8 mouse cellular contexts compared by ENCODE assay signal in genomic region chr14:46821873-46822716, GRCm38 (mm10). TPM values are rescaled to one million over a fixed set of nuclear protein-coding genes. Genes with fewer than 3 reads are reported as not detected.
DNase-seq lines count a peak whose midpoint lies in the region; ATAC-seq and TF ChIP-seq lines count a peak whose summit lies in the region.

Gmfb (minus strand) TSS chr14:46822242.

- H3K79me2 ChIP-seq in MEL (ENCODE audit: control insufficient read depth, insufficient read depth, low read length, poor library complexity), result peaks cover 39% of the 10 kb centered on the region

- peaks cover 3 to 18% of the 10 kb centered on the region in 2 experiments; a peak in 3 of 4 replicates for H3K36me3 ChIP-seq in MEL (ENCODE audit: control insufficient read depth in 1 of 2, insufficient read depth in 2 of 2, low read length in 2 of 2)
- H3K36me3 ChIP-seq in forebrain, postnatal 0 days (ENCODE audit: insufficient read depth), result no peaks in the 10 kb centered on the region
- H3K36me3 ChIP-seq in lung, embryonic 16.5 days (ENCODE audit: control insufficient read depth, insufficient read depth, low read length), result peaks cover 3% of the 10 kb centered on the region; the same call in 1 of the 2 replicates

- peak within 1 kb of the TSS; percentile 69 for H3K4me2 ChIP-seq in forebrain, postnatal 0 days (ENCODE audit: low read depth)
- H3K4me2 ChIP-seq in lung, embryonic 16.5 days (ENCODE audit: low read depth, low read length), result peak within 1 kb of the TSS; percentile 76

- peak; percentile 60 to 79; a peak in 2 of 4 replicates for TF ChIP-seq POLR2A in MEL (IDR thresholded peaks at IDR 0.05; ENCODE audit: control insufficient read depth in 1 of 2, insufficient read depth in 1 of 2, low read depth in 1 of 2, low read length in 2 of 2, poor library complexity in 1 of 2)
- peak; percentile 63 for TF ChIP-seq POLR2A in cerebellum, adult 2 months (IDR thresholded peaks at IDR 0.05; ENCODE audit: borderline replicate concordance, insufficient read depth, low read length)

- TF ChIP-seq RAD21 in MEL (IDR thresholded peaks at IDR 0.05; ENCODE audit: low read depth, low read length), result no peak

- under 1% methylated on average over 65 of the region's 65 CpGs for WGBS in cerebellum, adult 2 months
- under 1% methylated on average over 63 of the region's 65 CpGs for WGBS in forebrain, postnatal 0 days
- under 1% methylated on average over 65 of the region's 65 CpGs for WGBS in lung, embryonic 16.5 days

- peak within 1 kb of the TSS; percentile 100 for H3K9ac ChIP-seq in MEL (ENCODE audit: control insufficient read depth, low read depth, low read length, poor library complexity, severe bottlenecking)
- H3K9ac ChIP-seq in forebrain, postnatal 0 days, result peak within 1 kb of the TSS; percentile 90
- peak within 1 kb of the TSS; percentile 95 for H3K9ac ChIP-seq in lung, embryonic 16.5 days (ENCODE audit: low read length)

- peak within 1 kb of the TSS; percentile 95 to 99 for H3K4me3 ChIP-seq in MEL (ENCODE audit: control insufficient read depth in 1 of 2, insufficient read depth in 1 of 2, low read depth in 2 of 2, low read length in 2 of 2)
- H3K4me3 ChIP-seq in cerebellum, adult 2 months (replicated peaks; ENCODE audit: insufficient read depth, low read depth, low read length), result peak within 1 kb of the TSS; percentile 63
- peak within 1 kb of the TSS; percentile 93 for H3K4me3 ChIP-seq in forebrain, postnatal 0 days (ENCODE audit: low read depth, low read length)
- peak within 1 kb of the TSS; percentile 77 for H3K4me3 ChIP-seq in lung, embryonic 16.5 days (ENCODE audit: low read length)

- no peaks in the 10 kb centered on the region for H3K27me3 ChIP-seq in MEL (ENCODE audit: control insufficient read depth in 1 of 2, insufficient read depth in 2 of 2, low read length in 2 of 2)
- H3K27me3 ChIP-seq in cerebellum, adult 2 months (ENCODE audit: control insufficient read depth, insufficient read depth, low read length), result no peaks in the 10 kb centered on the region
- peaks cover 4% of the 10 kb centered on the region for H3K27me3 ChIP-seq in forebrain, postnatal 0 days (ENCODE audit: insufficient read depth, low read length)
- peaks cover 3% of the 10 kb centered on the region for H3K27me3 ChIP-seq in lung, embryonic 16.5 days (ENCODE audit: control insufficient read depth, insufficient read depth, low read depth, low read length)

- peak; percentile 95 for DNase-seq in MEL (ENCODE audit: low read depth, low spot score)
- peak; percentile 96 to 98 for DNase-seq in cerebellum, adult 2 months
- peak; percentile 97 for DNase-seq in forebrain, postnatal 0 days
- peak; percentile 97 for DNase-seq in heart, postnatal 4 days
- peak; percentile 93 for DNase-seq in layer of hippocampus, adult 9-10 months (ENCODE audit: low spot score)
- DNase-seq in ovary, postnatal 10 days (ENCODE audit: low spot score), result peak; percentile 96
- peak; percentile 90 to 94 for DNase-seq in thymus, postnatal 10 days (ENCODE audit: low spot score in 2 of 2)

- H3K27ac ChIP-seq in MEL (ENCODE audit: control insufficient read depth, low read depth, low read length), result peak within 1 kb of the TSS; percentile 96
- peak within 1 kb of the TSS; percentile 68 for H3K27ac ChIP-seq in cerebellum, adult 2 months (ENCODE audit: insufficient read depth, low read length)
- H3K27ac ChIP-seq in forebrain, postnatal 0 days (ENCODE audit: low read depth, low read length), result peak within 1 kb of the TSS; percentile 89
- peak within 1 kb of the TSS; percentile 97 for H3K27ac ChIP-seq in lung, embryonic 16.5 days (ENCODE audit: low read length)

- no peaks in the 10 kb centered on the region for H3K9me3 ChIP-seq in MEL (replicated peaks; ENCODE audit: insufficient read depth, low read length)
- no peaks in the 10 kb centered on the region for H3K9me3 ChIP-seq in forebrain, postnatal 0 days (ENCODE audit: low read length)
- no peaks in the 10 kb centered on the region for H3K9me3 ChIP-seq in lung, embryonic 16.5 days (ENCODE audit: control insufficient read depth, low read length)

- no peak for TF ChIP-seq CTCF in MEL (IDR thresholded peaks at IDR 0.05 in 2 of 3, conservative IDR thresholded peaks at IDR 0.05 in 1 of 3; ENCODE audit: control insufficient read depth in 1 of 3, insufficient read depth in 1 of 3, low read depth in 2 of 3, low read length in 3 of 3, poor library complexity in 1 of 3, severe bottlenecking in 1 of 3)
- no peak for TF ChIP-seq CTCF in cerebellum, adult 2 months (IDR thresholded peaks at IDR 0.05; ENCODE audit: borderline replicate concordance, insufficient read depth, low read depth, low read length)
- TF ChIP-seq CTCF in forebrain, postnatal 0 days (IDR thresholded peaks at IDR 0.05; ENCODE audit: low read depth), result peak; percentile 56

- peak; percentile 99 for ATAC-seq in forebrain, postnatal 0 days
- ATAC-seq in lung, embryonic 16.5 days (ENCODE audit: low read depth), result peak; percentile 98

- H3K4me1 ChIP-seq in MEL (ENCODE audit: control insufficient read depth in 1 of 2, insufficient read depth in 2 of 2, low read length in 2 of 2), result peaks cover 4 to 18% of the 10 kb centered on the region in 2 experiments
- no peaks in the 10 kb centered on the region; the same call in 1 of the 2 replicates for H3K4me1 ChIP-seq in cerebellum, adult 2 months (ENCODE audit: control insufficient read depth, insufficient read depth, low read length)
- peaks cover 7% of the 10 kb centered on the region for H3K4me1 ChIP-seq in forebrain, postnatal 0 days (ENCODE audit: insufficient read depth)
- H3K4me1 ChIP-seq in lung, embryonic 16.5 days (replicated peaks; ENCODE audit: control insufficient read depth, insufficient read depth, low read length), result peaks cover 12% of the 10 kb centered on the region

- TF ChIP-seq EP300 in MEL (IDR thresholded peaks at IDR 0.05; ENCODE audit: low read depth in 1 of 2, low read length in 2 of 2), result peak in 1 of 2 experiments; percentile 76; a peak in 3 of 4 replicates

TF ChIP-seq in MEL, 35 proteins besides CTCF, POLR2A, EP300 and RAD21 (continues in another document):
- TF ChIP-seq MYB (IDR thresholded peaks at IDR 0.05; ENCODE audit: low read depth, low read length) (peak; percentile 83), KAT2A (conservative IDR thresholded peaks at IDR 0.05; ENCODE audit: low read depth, low read length) (no peak; the same call in 1 of the 2 replicates), GATA1 (IDR thresholded peaks at IDR 0.05; ENCODE audit: low read depth, low read length) (no peak), ZC3H11A (IDR thresholded peaks at IDR 0.05; ENCODE audit: low read depth, low read length) (no peak), SMC3 (IDR thresholded peaks at IDR 0.05; ENCODE audit: low read depth, low read length) (0 out of 2 replicates have a peak, but pooled peaks have one; percentile 15), ZMIZ1 (IDR thresholded peaks at IDR 0.05; ENCODE audit: low read depth, low read length) (peak; percentile 55; the same call in 1 of the 2 replicates), TAL1 (IDR thresholded peaks at IDR 0.05; ENCODE audit: low read length) (no peak), ETS1 (IDR thresholded peaks at IDR 0.05; ENCODE audit: low read depth, low read length) (peak; percentile 75), ZKSCAN1 (IDR thresholded peaks at IDR 0.05; ENCODE audit: low read depth, low read length) (no peak), TCF12 (IDR thresholded peaks at IDR 0.05; ENCODE audit: low read depth, low read length) (peak; percentile 70; the same call in 1 of the 2 replicates), E2F4 (IDR thresholded peaks at IDR 0.05; ENCODE audit: borderline replicate concordance, low read depth, low read length) (no peak), SIN3A (IDR thresholded peaks at IDR 0.05; ENCODE audit: low read length) (peak; percentile 97; the same call in 1 of the 2 replicates), MAZ (IDR thresholded peaks at IDR 0.05; ENCODE audit: low read depth, low read length) (peak; percentile 71; the same call in 1 of the 2 replicates), TBP (IDR thresholded peaks at IDR 0.05; ENCODE audit: low read depth, low read length) (no peak), NELFE (IDR thresholded peaks at IDR 0.05; ENCODE audit: low read depth, low read length) (peak; percentile 78), ELF1 (IDR thresholded peaks at IDR 0.05; ENCODE audit: low read depth, low read length) (peak; percentile 90), USF2 (IDR thresholded peaks at IDR 0.05; ENCODE audit: borderline replicate concordance in 1 of 2, insufficient read depth in 1 of 2, low read depth in 1 of 2, low read length in 2 of 2) (peak in 1 of 2 experiments; percentile 82; a peak in 2 of 4 replicates), USF1 (IDR thresholded peaks at IDR 0.05; ENCODE audit: low read depth, low read length) (peak; percentile 97), NRF1 (IDR thresholded peaks at IDR 0.05; ENCODE audit: insufficient read depth, low read depth, low read length, poor library complexity, severe bottlenecking) (0 out of 2 replicates have a peak, but pooled peaks have one; percentile 27), POLR2AphosphoS2 (IDR thresholded peaks at IDR 0.05; ENCODE audit: low read length) (no peak; the same call in 1 of the 2 replicates), GABPA (IDR thresholded peaks at IDR 0.05; ENCODE audit: low read depth, low read length) (no peak), POLR2AphosphoS5 (IDR thresholded peaks at IDR 0.05; ENCODE audit: borderline replicate concordance, low read depth, low read length) (no peak), UBTF (IDR thresholded peaks at IDR 0.05; ENCODE audit: borderline replicate concordance, insufficient read depth, low read depth, low read length) (0 out of 2 replicates have a peak, but pooled peaks have one; percentile 42), RCOR1 (IDR thresholded peaks at IDR 0.05; ENCODE audit: low read depth, low read length) (peak; percentile 45; the same call in 1 of the 2 replicates), HCFC1 (IDR thresholded peaks at IDR 0.05; ENCODE audit: low read depth, low read length) (peak; percentile 92), CHD1 (IDR thresholded peaks at IDR 0.05; ENCODE audit: low read depth, low read length) (no peak), JUND (IDR thresholded peaks at IDR 0.05; ENCODE audit: low read depth, low read length) (no peak), MAFK (IDR thresholded peaks at IDR 0.05; ENCODE audit: borderline replicate concordance, low read depth, low read length) (no peak)

RNA-seq across cellular contexts. Expression of gene Gmfb, which starts in this region (rescaled TPM):
- total RNA-seq in MEL (2012; rRNA removed), result 53.0 and 59.6 TPM in 2 replicates
- 10 to 100 TPM in 1 of 2 experiments, not detected in 1; 55.6 TPM for polyA plus RNA-seq in MEL (2012; ENCODE audit: insufficient read depth in 1 of 2, insufficient read length in 2 of 2, low read depth in 1 of 2, low replicate concordance in 2 of 2, missing spikeins in 1 of 2)
- 66.4 and 67.7 TPM in 2 replicates for polyA plus RNA-seq in cerebellum, adult 2 months (2012; rRNA removed)
- 158 and 240 TPM in 2 replicates for total RNA-seq in forebrain, postnatal 0 days (2014; rRNA removed)
- 90.8 and 113 TPM in 2 replicates for polyA plus RNA-seq in forebrain, postnatal 0 days (2015; fragmentation: Nextera tagmentation; extraction: Ambion mirVana)
- 10 to 100 TPM; 53.6 to 54.1 TPM for total RNA-seq in heart, postnatal 4 days (2021)
- polyA plus RNA-seq in lung, embryonic 16.5 days (2015; fragmentation: Nextera tagmentation; extraction: Ambion mirVana), result 68.6 and 74.9 TPM in 2 replicates

Comparison
In these comparisons a context has a peak if more than half of its experiments do, and no peak if none do; other contexts are left out.
1. Peak in every context shown above with its lines: DNase-seq, ATAC-seq, H3K4me3 ChIP-seq and H3K27ac ChIP-seq.